Mouse (Mus musculus) kidney, adult 8-10 months (tissue): ENCODE data around the gene Rhoc.
"Not testable (repeated sequence)": the region's sequence is repeated elsewhere in the genome, so short reads cannot be mapped to it uniquely, and the experiment has no call there.

Experiments
- DNase-seq, 2 experiments: peaks; one replicate each; pipeline ENCODE4 v3.0.0; 2022

The Rhoc gene

GRCm38 (mm10) chr3:104788075-104788474 lies at the start of gene Rhoc:
Gene Rhoc, plus strand, starts transcription at chr3:104788375.
- DNase-seq: no peak

GRCm38 (mm10) chr3:104741954-104742353 lies 46.2 kb upstream of the Rhoc start:
- DNase-seq: no peak

GRCm38 (mm10) chr3:104743161-104743560 lies 45.0 kb upstream of the Rhoc start:
- DNase-seq: no peak

- no peak for DNase-seq
Observed at GRCm38 (mm10) chr3:104743864-104744263, 44.3 kb upstream of the Rhoc start.

GRCm38 (mm10) chr3:104752845-104753244 lies 35.3 kb upstream of the Rhoc start:
- not testable (repeated sequence) for DNase-seq

- DNase-seq: peak in 1 of 2 experiments; percentile 42
Observed at GRCm38 (mm10) chr3:104758406-104758805, 29.8 kb upstream of the Rhoc start.

- DNase-seq: no peak
Observed at GRCm38 (mm10) chr3:104758869-104759268, 29.3 kb upstream of the Rhoc start.

- DNase-seq: not testable (repeated sequence)
Observed at GRCm38 (mm10) chr3:104762103-104762863, 25.9 kb upstream of the Rhoc start.

GRCm38 (mm10) chr3:104765021-104765420 lies 23.2 kb upstream of the Rhoc start:
- peak in 1 of 2 experiments; percentile 52 for DNase-seq

- DNase-seq: no peak
Observed at GRCm38 (mm10) chr3:104767141-104767540, 21.0 kb upstream of the Rhoc start.

- DNase-seq: no peak
Observed at GRCm38 (mm10) chr3:104767716-104768115, 20.5 kb upstream of the Rhoc start.

GRCm38 (mm10) chr3:104769135-104769534 lies 19.0 kb upstream of the Rhoc start:
- DNase-seq: no peak

GRCm38 (mm10) chr3:104770035-104770434 lies 18.1 kb upstream of the Rhoc start:
- no peak for DNase-seq

GRCm38 (mm10) chr3:104770918-104771317 lies 17.3 kb upstream of the Rhoc start:
- no peak for DNase-seq

GRCm38 (mm10) chr3:104771460-104771859 lies 16.7 kb upstream of the Rhoc start:
- DNase-seq: no peak

GRCm38 (mm10) chr3:104773301-104773700 lies 14.9 kb upstream of the Rhoc start:
- DNase-seq: no peak

- DNase-seq: no peak
Observed at GRCm38 (mm10) chr3:104777342-104777741, 10.8 kb upstream of the Rhoc start.

- no peak for DNase-seq
Observed at GRCm38 (mm10) chr3:104779949-104780348, 8.2 kb upstream of the Rhoc start.

- peak; percentile 77 to 88 for DNase-seq
Observed at GRCm38 (mm10) chr3:104780561-104781420, 7.4 kb upstream of the Rhoc start, which contains the start of gene Ppm1j. Gene Ppm1j, plus strand, starts transcription at chr3:104781056.

GRCm38 (mm10) chr3:104781471-104781903 lies 6.7 kb upstream of the Rhoc start, which contains the start of gene Fam19a3:
Gene Fam19a3, minus strand, starts transcription at chr3:104781840.
- DNase-seq: peak in 1 of 2 experiments; percentile 35

GRCm38 (mm10) chr3:104782061-104782681 lies 6.0 kb upstream of the Rhoc start:
- DNase-seq: peak; percentile 61 to 69

- no peak for DNase-seq
Observed at GRCm38 (mm10) chr3:104783971-104784500, 4.1 kb upstream of the Rhoc start.

- no peak for DNase-seq
Observed at GRCm38 (mm10) chr3:104785284-104785683, 2.9 kb upstream of the Rhoc start.
